Mouse (Mus musculus) kidney, postnatal 14 days (tissue): ENCODE results near the gene Asb10.
"Not testable (repeated sequence)": the region's sequence is repeated elsewhere in the genome, so short reads cannot be mapped to it uniquely, and the experiment has no call there.

ENCODE experiments used
- DNase-seq: peaks from one replicate; pipeline ENCODE4 v3.0.0; 2022; ENCODE audit warnings: mixed read lengths

Gene Asb10

DNA sequence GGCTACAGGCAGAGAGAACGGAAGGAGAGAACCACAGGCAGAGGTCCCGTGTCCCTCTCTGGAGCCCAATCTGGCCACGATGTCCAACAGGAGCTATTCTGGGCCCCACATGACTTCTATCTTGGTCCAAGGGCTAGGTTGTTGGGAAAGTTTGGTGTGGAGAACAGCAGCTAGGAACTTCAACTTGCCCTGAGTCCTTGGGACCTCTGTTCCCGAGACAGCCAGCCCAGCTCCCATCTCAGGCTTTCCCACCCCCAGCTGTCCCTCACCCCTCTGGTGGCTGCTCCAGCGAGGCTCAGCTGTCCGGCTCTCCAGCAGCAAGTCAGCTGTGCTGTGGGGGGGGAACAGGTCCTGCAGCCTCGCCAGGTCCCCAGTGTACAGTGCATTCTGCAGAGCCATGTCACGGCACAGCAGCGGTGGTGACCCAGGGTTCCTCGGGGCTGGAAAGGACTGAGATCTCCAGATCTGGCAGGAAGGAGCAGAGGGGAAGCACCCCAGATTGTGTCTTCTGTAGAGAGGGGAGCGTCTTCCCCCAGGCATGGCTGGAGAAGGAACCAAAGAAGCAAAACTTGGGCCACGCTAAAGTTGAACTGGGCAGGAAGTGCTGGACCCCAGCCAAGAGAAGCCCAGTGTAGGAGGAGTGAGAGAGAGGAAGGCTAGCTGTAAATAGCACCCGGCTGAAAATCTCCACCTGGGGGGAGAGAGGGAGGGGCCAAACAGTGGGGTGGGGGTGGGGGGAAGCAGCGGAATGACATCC, at the start of gene Asb10:
TSS of gene Asb10 (minus strand) at position 592 of the 757 bp plus-strand sequence.
- DNase-seq, result peak; percentile 73

DNA sequence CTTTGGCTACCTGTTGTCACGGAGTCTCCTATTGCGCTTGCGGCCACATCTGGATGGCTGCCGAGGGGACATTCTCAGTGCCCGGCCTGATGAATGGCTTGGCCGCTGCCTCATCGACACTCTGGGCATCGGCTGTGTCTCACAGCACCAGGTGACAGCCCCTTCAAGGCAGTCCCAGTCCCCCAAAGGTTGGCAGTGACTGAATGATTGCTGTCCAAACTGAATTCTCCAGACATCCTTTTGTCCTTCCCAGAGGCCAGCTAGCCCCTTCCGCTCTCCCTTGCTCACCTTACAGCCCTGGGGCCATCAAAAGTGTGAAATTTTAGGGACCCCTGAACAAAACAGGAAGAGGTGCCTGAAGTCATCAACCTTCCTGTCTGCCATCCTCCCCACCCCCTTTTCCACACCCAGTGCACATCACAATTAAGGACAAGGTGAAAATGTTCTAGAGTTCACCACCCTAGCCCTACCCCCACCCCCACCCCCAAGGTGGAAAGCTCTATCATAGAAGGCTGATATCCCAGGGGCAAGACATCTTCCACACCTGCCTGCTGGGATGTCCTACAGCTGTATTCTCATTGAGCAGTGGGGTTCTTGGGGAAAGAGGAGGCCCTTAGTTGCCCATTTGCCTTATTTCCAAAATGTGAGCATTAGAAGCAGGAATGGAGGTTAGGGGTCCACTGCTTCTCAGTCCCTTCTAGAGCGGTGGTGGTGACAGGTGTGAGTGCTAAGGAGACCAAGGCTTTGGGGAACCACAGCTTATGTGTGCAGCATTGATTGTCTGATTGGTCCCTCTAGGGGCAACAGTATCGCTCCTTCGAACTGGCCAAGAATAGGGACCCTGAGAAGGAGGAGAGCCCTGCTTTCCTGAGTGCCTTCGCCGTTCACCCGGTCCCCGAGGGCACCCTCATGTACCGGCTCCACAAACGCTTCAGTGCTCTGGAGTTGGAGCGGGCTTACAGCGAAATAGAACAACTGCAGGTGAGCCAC, 49.0 kb upstream of the Asb10 start:
- DNase-seq, result no peak

- no peak for DNase-seq
These were observed 46.4 kb upstream of the Asb10 start for GRCm38 (mm10) chr5:24587200-24587577.

GRCm38 (mm10) chr5:24586547-24587199, 45.9 kb upstream of the Asb10 start, which contains the start of gene Chpf2:
Chpf2 (plus strand) TSS chr5:24586741.
- peak; percentile 89 for DNase-seq

DNA sequence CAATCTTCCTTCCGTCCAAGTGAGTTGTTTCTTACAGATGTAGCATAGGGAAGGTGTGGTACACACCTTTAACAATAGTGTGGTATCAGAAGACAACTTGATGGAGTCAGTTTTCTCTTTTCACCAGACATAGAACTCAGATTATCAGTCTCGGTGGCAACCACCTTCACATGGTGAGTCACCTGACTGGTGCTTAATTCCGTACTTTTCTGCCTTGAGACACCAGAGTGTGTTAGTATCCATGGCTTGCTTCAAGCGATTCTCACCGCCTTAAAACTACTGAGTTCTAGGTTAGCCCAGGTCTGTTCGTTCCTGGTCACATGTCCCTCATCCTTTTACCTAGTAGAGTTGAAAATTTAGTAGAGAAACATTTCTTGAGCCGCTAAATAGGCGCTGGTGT, 45.3 kb upstream of the Asb10 start:
- DNase-seq, result no peak

- DNase-seq, result no peak
These were observed 37.6 kb upstream of the Asb10 start for GRCm38 (mm10) chr5:24578109-24578963.

GRCm38 (mm10) chr5:24577183-24577929, 36.6 kb upstream of the Asb10 start, which contains the start of gene Abcf2:
Abcf2 (minus strand) TSS chr5:24577467.
- DNase-seq, result peak; percentile 100

DNA sequence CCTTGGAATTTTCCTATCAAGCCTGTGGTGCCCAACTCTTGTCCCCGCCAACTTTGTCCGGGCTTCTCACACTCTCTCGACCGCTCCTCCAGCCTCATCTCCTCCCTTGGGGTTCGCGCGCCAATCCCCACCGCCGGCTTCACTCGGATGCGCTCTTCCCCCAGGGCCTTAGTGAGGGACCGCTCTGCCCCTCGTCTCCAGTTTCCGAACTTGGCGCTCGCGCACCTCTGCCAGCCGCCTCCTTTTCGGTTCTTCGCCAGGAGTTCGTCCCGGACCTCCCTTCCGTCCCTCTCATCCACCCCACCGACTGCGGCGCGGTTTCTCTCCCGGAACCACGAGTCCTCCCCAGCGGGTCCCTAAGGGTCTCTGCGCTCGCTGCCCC, 36.0 kb upstream of the Asb10 start:
- no peak for DNase-seq

DNA sequence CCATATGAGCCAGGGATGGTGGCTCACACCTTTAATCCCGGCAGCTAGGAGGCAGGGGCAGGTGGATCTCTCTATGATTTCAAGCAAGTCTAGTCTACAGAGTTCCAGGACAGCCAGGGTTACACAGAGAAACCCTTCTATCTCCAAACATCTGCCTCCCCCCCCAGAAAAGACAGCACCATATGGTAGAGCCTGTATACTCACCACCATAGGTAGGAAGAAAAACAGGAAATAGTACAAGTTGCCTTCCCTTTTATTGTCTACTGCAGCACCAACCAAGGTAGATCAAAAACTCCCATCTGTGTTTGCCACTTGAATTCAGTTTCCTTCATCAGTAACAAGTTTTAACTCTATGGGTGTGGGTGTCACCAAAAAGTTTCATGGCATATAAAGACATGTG, 35.2 kb upstream of the Asb10 start:
- DNase-seq, result no peak

GRCm38 (mm10) chr5:24556709-24557108, 15.9 kb upstream of the Asb10 start, which contains the start of gene 4931409K22Rik:
4931409K22Rik (minus strand) TSS chr5:24556809.
- no peak for DNase-seq

DNA sequence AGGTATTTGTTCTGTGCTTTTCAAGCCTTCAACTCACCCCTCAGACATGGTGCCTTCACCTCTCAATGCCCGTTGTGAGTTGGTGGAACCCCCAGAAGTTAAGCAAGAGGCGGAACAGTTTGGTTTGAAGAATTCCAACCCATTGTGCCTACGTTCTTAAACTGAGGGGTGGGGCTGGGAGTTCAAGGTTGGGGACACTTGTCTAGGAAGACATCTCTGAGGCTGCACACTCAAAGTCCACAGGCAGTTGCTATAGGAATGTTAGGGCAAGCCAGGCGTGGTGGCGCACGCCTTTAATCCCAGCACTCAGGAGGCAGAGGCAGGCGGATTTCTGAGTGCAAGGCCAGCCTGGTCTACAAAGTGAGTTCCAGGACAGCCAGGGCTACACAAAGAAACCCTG, 14.6 kb upstream of the Asb10 start:
- not testable (repeated sequence) for DNase-seq

GRCm38 (mm10) chr5:24553621-24554244, 13.0 kb upstream of the Asb10 start:
- DNase-seq, result no peak

DNA sequence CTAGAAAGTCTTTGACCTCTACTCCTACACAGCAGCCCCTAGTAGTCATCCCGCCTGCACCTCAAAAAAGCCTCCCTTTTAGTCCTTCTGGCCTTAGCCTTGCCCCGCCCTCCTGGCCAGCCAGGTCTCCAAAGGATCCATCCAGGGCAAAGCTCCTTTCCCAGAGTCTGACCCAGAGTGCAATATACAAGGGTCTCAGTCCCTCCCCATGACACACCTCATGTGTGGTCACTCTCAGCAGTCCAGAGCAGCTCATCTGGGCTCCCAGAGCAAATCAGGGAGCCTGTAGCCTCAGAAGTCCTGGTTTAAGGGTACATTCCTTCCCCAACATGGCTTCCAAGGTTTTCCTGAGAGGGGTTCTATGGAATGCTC, 10.5 kb upstream of the Asb10 start:
- no peak for DNase-seq

DNA sequence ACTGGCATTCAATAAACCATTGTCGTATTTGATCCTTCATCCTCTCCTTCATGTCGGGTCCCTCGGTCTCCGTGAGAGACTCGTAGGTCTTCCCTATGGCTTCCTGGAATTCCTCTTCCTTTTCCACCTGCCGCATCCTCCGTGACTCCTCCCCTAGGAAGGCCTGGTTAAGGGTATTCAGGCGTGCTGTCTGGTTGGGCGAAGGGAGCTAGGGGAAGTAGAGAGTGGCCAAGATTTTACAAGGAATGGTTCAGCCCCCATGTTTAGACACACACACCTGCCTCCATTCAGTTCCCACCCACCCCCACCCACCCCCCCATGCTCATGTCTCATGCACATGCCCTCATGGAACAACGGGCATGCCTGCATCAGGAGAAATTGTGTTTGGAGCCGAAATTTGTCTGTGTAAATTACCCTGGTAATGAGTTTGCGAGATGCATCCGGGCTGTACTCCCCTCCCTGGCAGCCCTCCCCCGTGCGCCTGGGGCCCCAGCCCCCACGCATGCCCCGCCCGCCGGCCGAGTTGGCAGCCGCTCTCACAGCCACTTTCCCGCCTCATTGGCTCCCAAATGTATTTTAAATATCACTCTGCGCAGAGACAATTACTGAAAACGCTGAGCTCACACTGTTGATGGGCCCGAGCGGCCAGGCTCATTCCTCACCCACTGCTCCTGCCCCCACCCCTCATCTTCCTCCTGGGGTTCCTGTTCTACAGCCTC, 10.0 kb upstream of the Asb10 start:
- DNase-seq, result peak; percentile 67

DNA sequence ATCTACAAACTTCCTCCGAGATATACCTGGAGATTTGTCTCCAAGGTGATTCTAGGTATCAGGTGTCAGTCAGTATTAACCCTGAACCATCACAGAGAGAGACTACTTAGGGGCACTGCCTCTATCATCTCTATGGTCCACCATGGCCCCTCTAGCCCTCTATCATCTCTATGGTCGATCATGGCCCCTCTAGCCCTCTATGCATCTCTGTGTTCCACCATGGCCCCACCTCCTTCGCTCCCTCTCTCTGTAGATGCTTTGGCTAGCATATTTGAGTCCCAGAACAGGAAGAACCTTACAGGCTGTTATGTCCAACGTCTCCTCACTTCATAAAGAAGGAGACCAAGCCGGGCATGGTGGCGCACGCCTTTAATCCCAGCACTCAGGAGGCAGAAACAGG, 1.9 kb upstream of the Asb10 start:
- DNase-seq, result no peak

GRCm38 (mm10) chr5:24541144-24541569, 379 bp upstream of the Asb10 start:
- DNase-seq, result no peak

DNA sequence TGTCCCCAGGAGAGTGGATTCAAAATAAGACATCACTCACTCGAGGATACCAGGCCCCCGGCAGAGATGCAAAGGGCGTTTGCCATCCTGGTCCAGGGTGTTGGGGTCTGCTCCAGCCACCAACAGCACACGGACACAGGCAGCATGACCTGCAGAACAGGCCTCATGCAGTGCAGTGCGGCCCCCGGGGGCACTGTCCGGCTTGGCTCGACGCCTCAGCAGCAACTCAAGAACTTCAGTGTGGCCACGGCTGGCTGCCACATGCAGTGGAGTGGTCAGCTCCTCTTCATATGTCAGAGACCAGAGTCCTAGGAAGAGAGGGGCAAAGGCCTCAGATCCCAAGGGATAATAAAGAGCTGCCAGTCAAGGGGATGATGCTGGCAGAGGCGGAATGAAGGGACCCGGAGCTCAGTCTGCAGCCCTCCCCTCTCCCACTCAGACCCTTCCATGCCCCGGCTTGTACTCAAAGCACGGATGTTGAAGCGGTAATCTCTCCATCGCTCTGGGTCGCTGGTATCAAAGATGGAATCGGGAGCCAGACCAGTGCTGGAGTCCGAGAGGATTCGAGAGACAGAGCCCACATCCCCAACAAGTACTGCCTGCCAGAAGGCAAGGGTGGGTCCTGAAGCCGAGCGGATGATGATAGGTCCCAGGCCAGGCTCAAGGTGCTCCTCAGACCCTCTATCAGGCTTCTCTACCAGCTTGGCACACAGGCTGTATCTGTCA, 1.0 kb downstream of the Asb10 start:
- DNase-seq, result no peak

DNA sequence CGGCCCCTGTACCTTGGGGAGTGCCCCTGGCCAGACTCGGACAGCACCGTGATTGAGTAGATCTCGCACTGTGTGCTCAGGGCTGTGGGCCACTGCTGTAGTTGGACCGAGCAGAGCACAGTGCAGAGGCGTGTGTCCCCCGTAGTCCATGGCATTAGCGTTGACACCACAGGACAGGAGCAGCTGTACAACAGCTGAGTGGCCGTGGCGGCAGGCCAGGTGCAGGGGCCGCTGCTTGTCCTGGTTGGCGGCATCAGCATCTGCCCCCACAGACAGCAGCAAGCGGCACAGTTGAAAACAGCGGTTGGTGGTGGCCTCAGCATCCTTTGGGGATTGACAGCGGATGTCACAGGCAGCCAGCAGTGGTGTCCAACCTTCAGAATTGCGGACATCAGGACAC, 3.2 kb downstream of the Asb10 start:
- DNase-seq, result no peak

DNA sequence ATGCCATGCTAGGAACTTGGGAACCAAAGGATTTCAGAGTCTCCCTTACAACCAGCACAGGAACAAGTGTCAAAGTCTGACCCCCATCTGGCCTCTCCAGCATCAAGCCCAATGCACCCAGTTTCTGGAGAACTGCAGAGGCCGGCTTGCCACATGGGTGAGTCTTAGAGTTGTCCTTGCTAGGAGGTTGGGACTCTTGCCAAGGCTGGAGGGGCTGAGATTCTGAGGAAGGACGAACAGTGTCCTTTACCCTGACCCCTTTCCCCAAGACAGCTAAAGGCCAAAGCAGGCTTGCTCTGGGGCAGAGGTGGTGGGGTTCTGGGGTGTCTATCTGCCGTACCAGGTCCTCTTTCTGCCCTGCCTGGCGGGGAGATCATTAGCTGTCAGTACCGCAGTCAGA, 4.3 kb downstream of the Asb10 start:
- no peak for DNase-seq

GRCm38 (mm10) chr5:24535731-24536130, 5.0 kb downstream of the Asb10 start:
- no peak for DNase-seq
